Mouse (Mus musculus): ENCODE results near the gene Bphl. TPM values are rescaled to one million over a fixed set of nuclear protein-coding genes. Genes with fewer than 3 reads are reported as not detected.
"Not testable (repeated sequence)": the region's sequence is repeated elsewhere in the genome, so short reads cannot be mapped to it uniquely, and the experiment has no call there.

Bphl gene
- polyA plus RNA-seq, 1 experiment: 27.7 TPM

- Histone ChIP-seq H3K4me2 (ENCODE audit: low read depth) (no peak overlapping the region), H3ac (ENCODE audit: control insufficient read depth, insufficient read length) (no peak overlapping the region), H3K4me3 (no peak overlapping the region), H3K36me3 (ENCODE audit: control insufficient read depth, insufficient read depth) (no peaks in the 10 kb centered on the region), H3K79me2 (ENCODE audit: control insufficient read depth, insufficient read depth) (no peaks in the 10 kb centered on the region), H3K27me3 (ENCODE audit: control insufficient read depth, insufficient read depth, insufficient read length) (no peaks in the 10 kb centered on the region)
- TF ChIP-seq POLR2AphosphoS2 (IDR thresholded peaks at IDR 0.05; ENCODE audit: insufficient read length, low read depth): no peak
- no peak for TF ChIP-seq USF1 (IDR thresholded peaks at IDR 0.05; ENCODE audit: low read depth)
- no peak for TF ChIP-seq TCF12 (IDR thresholded peaks at IDR 0.05; ENCODE audit: insufficient read depth, poor library complexity, severe bottlenecking)
- TF ChIP-seq CEBPB (IDR thresholded peaks at IDR 0.05; ENCODE audit: insufficient read depth, poor library complexity, severe bottlenecking): no peak
- no peak for TF ChIP-seq TCF3 (IDR thresholded peaks at IDR 0.05; ENCODE audit: insufficient read length, low read depth)
- TF ChIP-seq MYOG (IDR thresholded peaks at IDR 0.05; ENCODE audit: control insufficient read depth in 1 of 3, insufficient read depth in 1 of 3, insufficient read length in 2 of 3, low read depth in 2 of 3): no peak
- TF ChIP-seq SRF (IDR thresholded peaks at IDR 0.05; ENCODE audit: control insufficient read depth, insufficient read length, low read depth): no peak
- no peak for TF ChIP-seq MAX (IDR thresholded peaks at IDR 0.05; ENCODE audit: low read depth)
- no peak for TF ChIP-seq POLR2A (IDR thresholded peaks at IDR 0.05; ENCODE audit: insufficient read length, low read depth)
- no peak for TF ChIP-seq REST (IDR thresholded peaks at IDR 0.05; ENCODE audit: insufficient read depth, insufficient read length)
- TF ChIP-seq MYOD1 (IDR thresholded peaks at IDR 0.05; ENCODE audit: control insufficient read depth in 1 of 3, insufficient read length in 2 of 3, low read depth in 2 of 3): no peak
- no peak for TF ChIP-seq E2F4 (IDR thresholded peaks at IDR 0.05; ENCODE audit: insufficient read depth)
These were observed 29.0 kb downstream of the Bphl start for GRCm38 (mm10) chr13:34066351-34066750.

DNA sequence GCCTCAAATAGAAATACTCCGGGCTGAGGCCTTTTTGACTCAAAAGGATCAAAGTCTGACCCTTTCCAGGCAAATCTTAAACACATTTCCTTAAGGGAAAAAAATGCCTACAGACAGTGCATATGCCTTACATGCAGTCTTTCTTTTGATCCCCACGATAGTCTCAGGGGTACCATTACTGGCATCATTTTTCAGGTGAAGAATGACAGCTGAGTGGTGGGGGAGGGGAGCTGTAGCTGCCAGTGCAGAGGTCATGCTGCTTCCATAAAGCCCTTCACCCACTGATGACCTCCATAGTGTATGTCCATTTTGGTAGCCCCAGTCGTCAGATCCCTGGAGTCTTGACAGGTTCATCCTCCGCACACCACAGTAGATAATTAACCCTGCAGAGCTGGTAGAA, 32.9 kb downstream of the Bphl start:
- Histone ChIP-seq H3K27me3 (ENCODE audit: control insufficient read depth, insufficient read depth, insufficient read length) (no peaks in the 10 kb centered on the region), H3K4me3 (no peak overlapping the region), H3ac (ENCODE audit: control insufficient read depth, insufficient read length) (no peak overlapping the region), H3K4me2 (ENCODE audit: low read depth) (no peak overlapping the region), H3K36me3 (ENCODE audit: control insufficient read depth, insufficient read depth) (peaks cover 12% of the 10 kb centered on the region), H3K79me2 (ENCODE audit: control insufficient read depth, insufficient read depth) (peaks cover 4% of the 10 kb centered on the region)
- TF ChIP-seq TCF3 (IDR thresholded peaks at IDR 0.05; ENCODE audit: insufficient read length, low read depth): no peak
- TF ChIP-seq USF1 (IDR thresholded peaks at IDR 0.05; ENCODE audit: low read depth): no peak
- TF ChIP-seq REST (IDR thresholded peaks at IDR 0.05; ENCODE audit: insufficient read depth, insufficient read length): no peak
- TF ChIP-seq CEBPB (IDR thresholded peaks at IDR 0.05; ENCODE audit: insufficient read depth, poor library complexity, severe bottlenecking): no peak
- TF ChIP-seq POLR2AphosphoS2 (IDR thresholded peaks at IDR 0.05; ENCODE audit: insufficient read length, low read depth): no peak
- no peak for TF ChIP-seq MAX (IDR thresholded peaks at IDR 0.05; ENCODE audit: low read depth)
- no peak for TF ChIP-seq POLR2A (IDR thresholded peaks at IDR 0.05; ENCODE audit: insufficient read length, low read depth)

GRCm38 (mm10) chr13:34071836-34072235, 34.4 kb downstream of the Bphl start:
- peaks cover 12% of the 10 kb centered on the region for H3K36me3 ChIP-seq (ENCODE audit: control insufficient read depth, insufficient read depth)
- no peak for TF ChIP-seq CEBPB (IDR thresholded peaks at IDR 0.05; ENCODE audit: insufficient read depth, poor library complexity, severe bottlenecking)
- TF ChIP-seq TCF12 (IDR thresholded peaks at IDR 0.05; ENCODE audit: insufficient read depth, poor library complexity, severe bottlenecking): peak; percentile 19
- TF ChIP-seq MYOD1 (IDR thresholded peaks at IDR 0.05; ENCODE audit: control insufficient read depth in 1 of 3, insufficient read length in 2 of 3, low read depth in 2 of 3): peak in 2 of 3 experiments; percentile 71 to 75
- no peak for TF ChIP-seq MAX (IDR thresholded peaks at IDR 0.05; ENCODE audit: low read depth)
- no peak for TF ChIP-seq E2F4 (IDR thresholded peaks at IDR 0.05; ENCODE audit: insufficient read depth)
- no peak for TF ChIP-seq SRF (IDR thresholded peaks at IDR 0.05; ENCODE audit: control insufficient read depth, insufficient read length, low read depth)
- peak in 1 of 3 experiments; percentile 35 for TF ChIP-seq MYOG (IDR thresholded peaks at IDR 0.05; ENCODE audit: control insufficient read depth in 1 of 3, insufficient read depth in 1 of 3, insufficient read length in 2 of 3, low read depth in 2 of 3)
- no peak overlapping the region for H3K4me2 ChIP-seq (ENCODE audit: low read depth)
- no peak overlapping the region for H3K4me3 ChIP-seq
- no peaks in the 10 kb centered on the region for H3K27me3 ChIP-seq (ENCODE audit: control insufficient read depth, insufficient read depth, insufficient read length)
- no peak overlapping the region for H3ac ChIP-seq (ENCODE audit: control insufficient read depth, insufficient read length)
- peaks cover 12% of the 10 kb centered on the region for H3K79me2 ChIP-seq (ENCODE audit: control insufficient read depth, insufficient read depth)

DNA sequence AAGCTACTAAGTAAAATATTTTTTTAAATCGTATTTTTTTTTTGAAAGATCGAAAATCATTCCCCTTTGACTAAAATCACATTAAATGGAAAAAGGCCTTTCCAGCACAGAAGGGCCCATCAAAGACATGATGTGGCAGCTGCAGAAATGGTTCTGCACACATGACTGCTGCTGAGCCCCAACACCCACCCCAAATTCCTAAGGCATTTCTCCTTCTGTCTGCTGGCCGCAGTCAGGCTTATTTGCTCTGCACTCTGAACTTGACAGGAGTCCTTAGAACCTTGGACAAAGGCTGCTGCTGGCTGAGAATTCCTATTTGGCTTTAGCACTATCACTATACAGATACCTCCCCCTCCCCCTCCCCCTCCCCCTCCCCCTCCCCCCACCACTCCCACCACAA, 35.5 kb downstream of the Bphl start:
- no peak overlapping the region for H3K4me2 ChIP-seq (ENCODE audit: low read depth)
- TF ChIP-seq POLR2AphosphoS2 (IDR thresholded peaks at IDR 0.05; ENCODE audit: insufficient read length, low read depth): peak; percentile 73
- peak in 2 of 3 experiments; percentile 84 to 92 for TF ChIP-seq MYOD1 (IDR thresholded peaks at IDR 0.05; ENCODE audit: control insufficient read depth in 1 of 3, insufficient read length in 2 of 3, low read depth in 2 of 3)
- no peak for TF ChIP-seq TCF3 (IDR thresholded peaks at IDR 0.05; ENCODE audit: insufficient read length, low read depth)
- no peak for TF ChIP-seq TCF12 (IDR thresholded peaks at IDR 0.05; ENCODE audit: insufficient read depth, poor library complexity, severe bottlenecking)
- no peak for TF ChIP-seq E2F4 (IDR thresholded peaks at IDR 0.05; ENCODE audit: insufficient read depth)
- TF ChIP-seq MYOG (IDR thresholded peaks at IDR 0.05; ENCODE audit: control insufficient read depth in 1 of 3, insufficient read depth in 1 of 3, insufficient read length in 2 of 3, low read depth in 2 of 3): peak in 2 of 3 experiments; percentile 19 to 73
- TF ChIP-seq CEBPB (IDR thresholded peaks at IDR 0.05; ENCODE audit: insufficient read depth, poor library complexity, severe bottlenecking): no peak
- no peaks in the 10 kb centered on the region for H3K27me3 ChIP-seq (ENCODE audit: control insufficient read depth, insufficient read depth, insufficient read length)
- H3K4me3 ChIP-seq: no peak overlapping the region
- peaks cover 21% of the 10 kb centered on the region for H3K79me2 ChIP-seq (ENCODE audit: control insufficient read depth, insufficient read depth)
- H3K36me3 ChIP-seq (ENCODE audit: control insufficient read depth, insufficient read depth): peaks cover 12% of the 10 kb centered on the region
- H3ac ChIP-seq (ENCODE audit: control insufficient read depth, insufficient read length): no peak overlapping the region

- H3K36me3 ChIP-seq (ENCODE audit: control insufficient read depth, insufficient read depth): peaks cover 12% of the 10 kb centered on the region
- H3ac ChIP-seq (ENCODE audit: control insufficient read depth, insufficient read length); H3K27me3 ChIP-seq (ENCODE audit: control insufficient read depth, insufficient read depth, insufficient read length); H3K4me3 ChIP-seq: not testable (repeated sequence)
- H3K79me2 ChIP-seq (ENCODE audit: control insufficient read depth, insufficient read depth): peaks cover 21% of the 10 kb centered on the region
- H3K4me2 ChIP-seq (ENCODE audit: low read depth): peak overlapping the region; percentile 25
These were observed 37.0 kb downstream of the Bphl start for GRCm38 (mm10) chr13:34074441-34074840.

All from myocyte (in vitro differentiated cells).